Mouse (Mus musculus) fat pad, adult 2 months (tissue): ENCODE results near the gene Gas7.
A peak's percentile ranks its signal among the peaks of the same experiment; 100 is the strongest.

Experiments used
- DNase-seq: peaks from one replicate; pipeline ENCODE4 v3.0.0-alpha.2; 2011; ENCODE audit warnings: low read depth, low spot score; ENCODE audit errors: extremely low read depth

Gene Gas7

GRCm38 (mm10) chr11:67652194-67652892 is 197.1 kb downstream of the Gas7 start:
- no peak for DNase-seq

- no peak for DNase-seq
These were observed 197.6 kb downstream of the Gas7 start for GRCm38 (mm10) chr11:67652893-67653255.

- DNase-seq, result no peak
These were observed 198.4 kb downstream of the Gas7 start for GRCm38 (mm10) chr11:67653521-67654090.

GRCm38 (mm10) chr11:67654514-67654913 is 199.3 kb downstream of the Gas7 start:
- no peak for DNase-seq

GRCm38 (mm10) chr11:67655236-67655959 is 200.2 kb downstream of the Gas7 start:
- DNase-seq, result no peak

GRCm38 (mm10) chr11:67656366-67656765 is 201.1 kb downstream of the Gas7 start:
- no peak for DNase-seq

GRCm38 (mm10) chr11:67656811-67657210 is 201.6 kb downstream of the Gas7 start:
- no peak for DNase-seq

GRCm38 (mm10) chr11:67657685-67658382 is 202.6 kb downstream of the Gas7 start:
- no peak for DNase-seq

GRCm38 (mm10) chr11:67661465-67661864 is 206.2 kb downstream of the Gas7 start:
- no peak for DNase-seq

- DNase-seq, result no peak
These were observed 208.2 kb downstream of the Gas7 start for GRCm38 (mm10) chr11:67663437-67663836.

- DNase-seq, result no peak
These were observed 209.0 kb downstream of the Gas7 start for GRCm38 (mm10) chr11:67664261-67664660.

- DNase-seq, result no peak
These were observed 209.7 kb downstream of the Gas7 start for GRCm38 (mm10) chr11:67664918-67665317.

GRCm38 (mm10) chr11:67666129-67666528 is 210.9 kb downstream of the Gas7 start:
- no peak for DNase-seq

- peak; percentile 11 for DNase-seq
These were observed 212.5 kb downstream of the Gas7 start for GRCm38 (mm10) chr11:67667531-67668332.

GRCm38 (mm10) chr11:67668460-67669007 is 213.3 kb downstream of the Gas7 start:
- no peak for DNase-seq

- no peak for DNase-seq
These were observed 214.8 kb downstream of the Gas7 start for GRCm38 (mm10) chr11:67670031-67670430.

GRCm38 (mm10) chr11:67672140-67672539 is 216.9 kb downstream of the Gas7 start:
- no peak for DNase-seq

- DNase-seq, result no peak
These were observed 220.6 kb downstream of the Gas7 start for GRCm38 (mm10) chr11:67675562-67676540.

GRCm38 (mm10) chr11:67679300-67679699 is 224.1 kb downstream of the Gas7 start:
- no peak for DNase-seq
